Mouse (Mus musculus) midbrain, embryonic 14.5 days (tissue): ENCODE results near the gene Csf2. TPM values are rescaled to one million over a fixed set of nuclear protein-coding genes. Genes with fewer than 3 reads are reported as not detected.

Source experiments
- ATAC-seq: fragments of 200-750 bp; cut with Nextera tagmentation; 2 replicates; pipeline ENCODE4 v1.8.0; 2017; ENCODE audit warnings: moderate number of reproducible peaks, moderate library complexity; ENCODE audit not compliant: low FRiP score, low TSS enrichment
- DNase-seq: peaks from one replicate; pipeline ENCODE4 v3.0.0-alpha.2; 2015
- H3K27ac ChIP-seq: fragments of 300-500 bp; sonication (generic); replicated peaks from 2 replicates; pipeline ENCODE4 v1.5.1; 2014; ENCODE audit warnings: mild to moderate bottlenecking, low read depth, low read length, moderate library complexity
- H3K27me3 ChIP-seq: fragments of 300-500 bp; sonication (generic); 2 replicates; pipeline ENCODE4 v1.6.1; 2014; ENCODE audit warnings: low read length, control low read depth, mixed read lengths; ENCODE audit not compliant: control insufficient read depth, insufficient read depth
- H3K36me3 ChIP-seq: fragments of 300-500 bp; sonication (generic); 2 replicates; pipeline ENCODE4 v1.6.1; 2014; ENCODE audit warnings: low read length, control low read depth; ENCODE audit not compliant: control insufficient read depth, insufficient read depth
- H3K4me1 ChIP-seq: fragments of 300-500 bp; sonication (generic); 2 replicates; pipeline ENCODE4 v1.6.1; 2014; ENCODE audit warnings: mild to moderate bottlenecking, antibody characterized with exemption, low read length, control low read depth; ENCODE audit not compliant: control insufficient read depth, insufficient read depth
- H3K4me2 ChIP-seq: fragments of 300-500 bp; sonication (generic); 2 replicates; pipeline ENCODE4 v1.6.1; 2014; ENCODE audit warnings: mild to moderate bottlenecking, low read length, moderate library complexity
- H3K4me3 ChIP-seq: fragments of 300-500 bp; sonication (generic); replicated peaks from 2 replicates; pipeline ENCODE4 v1.5.1; 2014; ENCODE audit warnings: low read depth, low read length
- H3K9ac ChIP-seq: fragments of 300-500 bp; sonication (generic); replicated peaks from 2 replicates; pipeline ENCODE4 v1.6.1; 2014; ENCODE audit warnings: mild to moderate bottlenecking, low read length, moderate library complexity
- H3K9me3 ChIP-seq: fragments of 300-500 bp; sonication (generic); 2 replicates; pipeline ENCODE4 v1.6.1; 2016; ENCODE audit warnings: low read length, control low read depth, mixed read lengths; ENCODE audit not compliant: control insufficient read depth
- WGBS: fragments of 180-500 bp; shearing (Covaris S2); extraction: QIAGEN DNeasy Blood & Tissue Kit; methylation state at CpG from one replicate; pipeline ENCODE4 v1.1.7; 2014; 5-methylcytosine and 5-hydroxymethylcytosine counted together
- polyA plus RNA-seq: library from polyadenylated mRNA; unstranded; fragments of >200 nt; fragmentation: Nextera tagmentation; extraction: Ambion mirVana; gene quantifications from 2 replicates; pipeline ENCODE4 v1.2.1, GENCODE M21; 2014

Gene Csf2
- polyA plus RNA-seq, 1 experiment from 2014 or later: not detected

GRCm38 (mm10) chr11:54249748-54250147 is 281 bp upstream of the Csf2 start:
- no peak for DNase-seq
- H3K4me1 ChIP-seq: no peaks in the 10 kb centered on the region
- H3K27ac ChIP-seq: no peak overlapping the region
- no peak overlapping the region for H3K4me3 ChIP-seq
- no peak for ATAC-seq
- H3K4me2 ChIP-seq: no peak overlapping the region
- H3K27me3 ChIP-seq: no peaks in the 10 kb centered on the region
- H3K9me3 ChIP-seq: no peaks in the 10 kb centered on the region
- no peak overlapping the region for H3K9ac ChIP-seq
- no peaks in the 10 kb centered on the region for H3K36me3 ChIP-seq
- 93% methylated on average over 3 of the region's 3 CpGs for WGBS

- 87% methylated on average over 10 of the region's 10 CpGs for WGBS
- no peak for ATAC-seq
- DNase-seq: no peak
- no peak overlapping the region for H3K4me2 ChIP-seq
- H3K27ac ChIP-seq: no peak overlapping the region
- H3K27me3 ChIP-seq: no peaks in the 10 kb centered on the region
- H3K36me3 ChIP-seq: no peaks in the 10 kb centered on the region
- no peaks in the 10 kb centered on the region for H3K9me3 ChIP-seq
- no peak overlapping the region for H3K9ac ChIP-seq
- H3K4me3 ChIP-seq: no peak overlapping the region
- H3K4me1 ChIP-seq: no peaks in the 10 kb centered on the region
These were observed 2.1 kb downstream of the Csf2 start for GRCm38 (mm10) chr11:54247251-54247950.

DNA sequence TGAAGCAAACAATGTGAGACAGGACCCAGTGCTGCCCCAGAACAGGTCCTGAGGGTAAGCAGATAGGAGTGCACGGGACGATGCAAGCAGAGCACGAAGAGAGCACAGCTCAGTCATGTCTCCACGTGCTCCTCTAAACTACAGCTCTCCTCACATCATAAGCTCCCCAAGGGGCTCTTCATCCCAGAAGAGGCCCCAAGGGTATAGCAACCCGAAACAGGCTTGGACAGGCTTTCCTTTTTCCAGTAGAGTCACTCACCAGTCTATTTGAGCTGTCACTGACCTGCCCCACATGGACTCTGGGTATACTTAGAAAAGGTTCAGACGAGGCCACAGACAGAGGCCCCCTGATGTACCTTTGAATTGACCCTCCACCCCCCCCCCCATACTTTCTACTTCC is 5.0 kb downstream of the Csf2 start:
- no peaks in the 10 kb centered on the region for H3K36me3 ChIP-seq
- WGBS: 78% methylated on average over 6 of the region's 6 CpGs

DNA sequence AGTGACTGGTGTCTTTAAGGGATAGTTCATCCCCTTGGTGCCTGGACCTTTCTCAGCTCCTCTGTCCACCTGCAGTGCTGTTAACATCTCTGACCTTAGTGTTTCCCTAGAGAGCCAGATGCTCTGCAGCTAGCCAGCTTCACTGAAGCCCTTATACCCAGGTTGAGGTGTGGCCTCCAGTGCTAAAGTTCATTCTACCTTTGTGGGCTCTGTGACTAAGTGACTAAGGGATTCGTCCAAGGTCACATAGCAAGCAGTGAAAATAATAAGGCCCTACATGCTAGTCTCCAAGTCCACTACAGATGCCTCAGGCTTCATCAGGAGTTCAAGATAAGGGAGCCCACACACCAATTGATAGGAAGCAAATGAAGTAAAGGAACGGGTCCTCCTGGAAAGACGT is 7.0 kb downstream of the Csf2 start:
- ATAC-seq: no peak
- DNase-seq: no peak
- Histone ChIP-seq H3K9ac (no peak overlapping the region), H3K36me3 (no peaks in the 10 kb centered on the region), H3K27me3 (no peaks in the 10 kb centered on the region), H3K4me1 (no peaks in the 10 kb centered on the region), H3K27ac (no peak overlapping the region), H3K4me2 (no peak overlapping the region), H3K9me3 (no peaks in the 10 kb centered on the region), H3K4me3 (no peak overlapping the region)
- WGBS: 92% methylated on average over 3 of the region's 3 CpGs

More for the DNA sequence above, 5.0 kb downstream of the Csf2 start:
- no peaks in the 10 kb centered on the region for H3K4me1 ChIP-seq
- ATAC-seq (no peak), DNase-seq (no peak)
- H3K9ac ChIP-seq: no peak overlapping the region
- no peaks in the 10 kb centered on the region for H3K27me3 ChIP-seq
- H3K9me3 ChIP-seq: no peaks in the 10 kb centered on the region
- H3K27ac ChIP-seq: no peak overlapping the region
- H3K4me3 ChIP-seq: no peak overlapping the region
- no peak overlapping the region for H3K4me2 ChIP-seq

GRCm38 (mm10) chr11:54236939-54237338 is 12.5 kb downstream of the Csf2 start:
- ATAC-seq (no peak), DNase-seq (no peak)
- WGBS: 93% methylated on average over 2 of the region's 2 CpGs
- no peak overlapping the region for H3K9ac ChIP-seq
- no peaks in the 10 kb centered on the region for H3K9me3 ChIP-seq
- H3K27ac ChIP-seq: no peak overlapping the region
- no peaks in the 10 kb centered on the region for H3K36me3 ChIP-seq
- H3K4me1 ChIP-seq: no peaks in the 10 kb centered on the region
- H3K4me2 ChIP-seq: no peak overlapping the region
- H3K4me3 ChIP-seq: no peak overlapping the region
- no peaks in the 10 kb centered on the region for H3K27me3 ChIP-seq

DNA sequence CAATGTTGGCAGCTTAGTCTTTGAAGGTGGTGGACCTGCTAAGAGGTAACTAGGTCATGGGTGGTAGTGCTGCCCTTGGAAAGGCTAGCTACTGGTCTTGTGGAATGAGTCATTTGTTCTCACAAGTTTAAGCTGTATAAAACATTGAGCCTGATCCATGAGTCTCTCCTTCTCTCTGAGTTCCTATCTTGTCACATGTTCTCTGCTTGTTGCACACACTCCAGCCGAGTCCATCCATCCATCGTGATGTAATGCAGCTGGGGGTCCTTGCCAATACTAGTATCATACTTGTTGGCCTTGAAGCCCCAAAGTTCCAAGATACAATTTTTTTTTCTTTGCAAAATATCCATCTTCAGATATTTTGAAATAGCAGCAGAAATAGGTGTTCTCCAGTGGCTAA is 22.0 kb downstream of the Csf2 start:
- Histone ChIP-seq H3K27ac (no peak overlapping the region), H3K9me3 (no peaks in the 10 kb centered on the region), H3K4me3 (no peak overlapping the region), H3K36me3 (no peaks in the 10 kb centered on the region), H3K4me1 (no peaks in the 10 kb centered on the region), H3K9ac (no peak overlapping the region), H3K27me3 (no peaks in the 10 kb centered on the region), H3K4me2 (no peak overlapping the region)
- ATAC-seq (no peak), DNase-seq (no peak)
- WGBS: 96% methylated on average over 2 of the region's 2 CpGs

DNA sequence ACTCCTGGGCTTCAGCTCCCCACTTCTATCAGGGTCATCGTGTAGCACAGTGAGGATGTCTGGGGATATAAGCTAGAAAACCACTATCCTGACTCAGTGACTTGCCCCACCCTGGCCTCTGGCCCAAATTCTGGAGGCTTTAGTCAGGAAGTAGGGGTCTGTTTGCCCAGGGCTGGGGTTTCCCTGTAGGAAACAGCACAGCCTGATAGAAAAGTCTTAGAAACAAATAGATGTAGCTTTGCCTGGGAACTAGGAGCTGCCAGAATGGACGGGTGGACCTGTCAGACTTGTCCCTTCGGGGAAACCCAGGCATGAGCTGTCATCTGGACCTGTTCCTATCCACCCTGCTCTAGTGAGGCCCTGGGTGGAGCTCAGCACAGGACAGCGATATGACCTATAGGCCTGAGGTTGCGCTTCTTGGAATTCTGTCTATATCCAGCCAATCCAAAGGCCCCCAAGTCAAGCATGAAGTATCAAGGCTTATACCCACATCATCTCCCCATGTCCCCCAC is 24.9 kb downstream of the Csf2 start:
- Histone ChIP-seq H3K9ac (no peak overlapping the region), H3K9me3 (no peaks in the 10 kb centered on the region), H3K4me2 (no peak overlapping the region), H3K27me3 (no peaks in the 10 kb centered on the region), H3K36me3 (no peaks in the 10 kb centered on the region), H3K4me1 (no peaks in the 10 kb centered on the region), H3K27ac (no peak overlapping the region), H3K4me3 (no peak overlapping the region)
- WGBS: 90% methylated on average over 5 of the region's 5 CpGs
- DNase-seq (no peak), ATAC-seq (no peak)

GRCm38 (mm10) chr11:54223637-54224474 is 25.6 kb downstream of the Csf2 start:
- ATAC-seq (no peak), DNase-seq (no peak)
- Histone ChIP-seq H3K4me2 (no peak overlapping the region), H3K9ac (no peak overlapping the region), H3K4me3 (no peak overlapping the region), H3K9me3 (no peaks in the 10 kb centered on the region), H3K4me1 (no peaks in the 10 kb centered on the region), H3K27me3 (no peaks in the 10 kb centered on the region), H3K36me3 (no peaks in the 10 kb centered on the region), H3K27ac (no peak overlapping the region)
- 90% methylated on average over 9 of the region's 9 CpGs for WGBS
